Mouse (Mus musculus) adrenal gland, postnatal 10 days (tissue): ENCODE measurements around the gene Ptprq. TPM values are rescaled to one million over a fixed set of nuclear protein-coding genes. Genes with fewer than 3 reads are reported as not detected.

ENCODE experiments used
- DNase-seq: peaks from one replicate; pipeline ENCODE4 v3.0.0; 2021; ENCODE audit warnings: mixed read lengths
- long read RNA-seq, 2 experiments: library from polyadenylated mRNA; stranded (forward); transcript quantifications; one replicate each; pipeline ENCODE4 v2.0.0; 2021
- total RNA-seq, 2 experiments: library from RNA; stranded (reverse); gene quantifications; 2 replicates each; pipeline ENCODE4 v1.2.3; 2021

Gene Ptprq
- under 1 TPM; 0.12 to 0.18 TPM for total RNA-seq
- long read RNA-seq, experiment 1, result 0 reads
- long read RNA-seq, experiment 2, result 0 reads

DNA sequence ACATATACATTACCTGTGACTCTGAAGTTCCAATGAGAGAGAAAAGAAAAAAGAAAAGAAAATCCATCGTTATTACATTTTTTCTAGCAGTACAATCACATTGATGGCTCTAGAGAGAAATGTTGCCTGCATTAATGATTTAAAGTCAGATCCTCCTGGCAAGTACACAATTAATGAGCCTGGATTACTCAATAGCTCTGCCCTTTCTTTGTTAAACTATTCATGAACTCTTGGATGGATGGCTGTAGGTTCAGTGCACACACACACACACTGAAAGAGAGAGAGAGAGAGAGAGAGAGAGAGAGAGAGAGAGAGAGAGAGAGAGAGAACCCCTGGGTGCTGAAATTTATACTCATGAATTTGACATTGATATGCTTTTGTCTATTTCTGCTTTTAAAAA lies at the start of gene Ptprq:
Gene Ptprq, minus strand, starts transcription at position 246 of the 400 bp plus-strand sequence.
- no peak for DNase-seq

DNA sequence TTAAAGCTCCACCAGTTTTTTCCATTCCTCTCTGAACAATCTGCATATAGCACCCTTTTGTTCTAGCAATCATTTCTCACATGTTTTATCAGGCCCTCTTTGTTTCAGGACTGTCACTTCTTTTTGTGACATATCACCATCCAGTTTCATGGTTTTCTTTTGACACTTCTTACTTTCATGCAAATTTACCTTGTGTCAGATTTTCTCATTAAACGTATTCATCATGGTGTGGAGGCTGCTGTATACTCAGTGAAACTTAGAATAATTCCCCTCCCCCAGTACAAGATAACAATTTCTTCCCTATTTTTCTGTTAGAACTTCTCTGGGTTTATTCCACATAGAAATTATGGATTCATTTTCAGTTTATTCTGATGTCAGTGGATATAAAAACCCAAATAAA lies 39.8 kb upstream of the Ptprq start:
- DNase-seq, result no peak

DNA sequence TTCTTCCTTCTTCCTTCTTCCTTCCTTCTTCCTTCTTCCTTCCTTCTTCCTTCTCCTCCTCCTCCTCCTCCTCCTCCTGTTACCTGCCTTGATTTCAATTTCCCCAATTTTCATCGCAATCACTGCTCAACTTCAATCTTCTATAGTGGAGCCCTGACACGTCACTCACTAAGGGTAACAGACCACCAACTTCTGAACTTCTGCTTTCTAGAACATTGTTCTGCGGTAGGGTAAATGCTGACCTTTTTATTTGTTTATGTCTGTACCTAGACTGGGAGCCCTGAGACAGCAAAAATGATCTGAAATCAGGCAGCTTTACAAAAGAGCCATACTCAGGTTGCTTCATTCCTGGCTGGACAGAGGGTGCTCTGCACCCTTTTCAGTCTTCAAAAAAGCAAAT lies 33.6 kb upstream of the Ptprq start:
- no peak for DNase-seq

DNA sequence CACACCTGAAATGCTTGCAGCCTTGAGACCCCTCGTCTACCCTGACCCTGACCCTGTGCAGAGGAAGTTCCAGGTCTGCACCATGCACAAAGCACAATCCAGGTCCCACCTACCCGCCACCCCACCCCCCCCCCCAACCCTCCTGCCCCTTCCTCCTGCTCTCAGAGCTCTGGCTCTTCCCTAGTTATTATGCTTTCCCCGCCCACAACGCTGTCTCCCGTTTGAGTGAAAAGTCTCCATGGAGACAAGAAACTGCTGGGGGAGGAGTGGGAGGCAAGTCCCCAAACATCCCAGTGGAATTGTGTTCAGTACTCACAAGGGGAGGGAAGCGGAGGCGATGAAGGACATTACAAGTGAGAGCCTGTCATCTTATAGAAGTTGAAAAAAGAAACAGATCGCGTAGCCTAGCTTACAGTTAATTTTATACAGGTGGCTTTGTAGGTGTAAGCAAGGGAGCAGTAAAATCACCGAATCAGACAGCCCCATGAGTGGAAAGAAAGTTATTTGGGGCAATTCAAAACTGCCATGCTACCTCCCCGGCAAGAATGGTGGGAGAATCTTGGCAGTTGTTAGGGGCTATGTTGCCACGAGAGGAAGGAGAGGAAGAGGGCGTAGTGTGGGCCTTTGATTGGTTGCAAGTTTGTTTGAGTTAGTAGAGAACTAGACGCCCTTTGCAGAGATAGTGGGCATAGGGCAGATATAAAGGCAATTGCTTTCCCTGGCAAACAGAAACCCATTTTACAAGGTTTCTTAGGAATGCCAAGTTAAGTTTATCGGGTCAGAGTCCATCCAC lies 32.7 kb upstream of the Ptprq start:
- no peak for DNase-seq

DNA sequence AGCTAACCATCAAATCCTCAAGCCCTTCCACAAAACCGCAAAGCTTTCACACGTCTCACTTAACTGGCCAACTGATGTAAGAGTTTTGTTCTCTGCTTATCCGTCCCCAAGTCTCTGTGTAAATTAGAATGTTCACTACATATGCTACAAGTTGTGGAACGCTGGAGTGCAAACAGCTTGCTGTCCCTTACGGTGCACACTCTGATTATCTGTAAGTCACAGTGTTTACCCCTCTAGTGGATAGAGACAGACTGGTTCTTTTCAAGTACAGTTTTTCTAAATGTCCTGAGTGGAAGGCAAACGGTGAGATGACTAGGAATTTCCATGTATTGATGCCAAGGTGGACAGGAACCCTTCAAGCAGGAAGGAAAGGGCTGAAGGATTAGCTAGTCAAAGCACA lies 32.1 kb upstream of the Ptprq start:
- no peak for DNase-seq

DNA sequence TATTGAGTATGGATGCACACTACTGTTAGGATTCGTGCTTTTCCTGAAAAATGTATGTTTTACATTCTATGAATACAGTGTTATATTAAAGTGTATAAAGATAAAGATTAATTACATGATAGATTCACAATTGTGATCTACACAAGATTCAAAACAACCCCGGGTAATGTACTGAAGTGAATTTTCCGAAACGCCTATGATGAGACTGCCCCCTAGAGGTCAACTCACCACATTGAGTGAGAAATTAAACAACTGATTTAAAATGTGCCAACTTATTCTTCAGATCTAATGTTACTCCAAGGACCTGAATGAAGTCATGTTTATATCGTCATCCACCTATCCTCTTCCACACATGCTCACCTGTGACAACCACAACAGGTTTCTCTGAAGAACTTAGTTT lies 27.7 kb upstream of the Ptprq start:
- peak; percentile 30 for DNase-seq

DNA sequence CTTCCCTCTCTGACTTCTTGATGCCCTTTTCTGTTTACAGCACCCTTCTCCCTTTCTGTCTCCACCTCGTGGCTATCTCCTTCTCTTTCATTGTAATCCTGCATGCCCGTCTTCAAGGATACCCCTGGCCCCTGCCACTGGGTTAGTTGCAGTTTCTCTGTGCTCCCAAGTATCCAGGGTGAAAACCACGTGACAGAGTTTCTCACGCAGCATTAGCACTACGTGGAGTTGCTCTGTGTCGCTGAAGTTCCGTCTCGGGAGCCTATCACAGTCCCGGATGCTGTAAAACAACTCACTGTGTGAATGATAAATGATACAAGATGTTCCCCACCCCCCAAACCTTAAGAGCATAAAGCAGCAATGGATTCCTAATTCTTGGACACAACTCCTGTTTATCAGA lies 26.9 kb upstream of the Ptprq start:
- no peak for DNase-seq

DNA sequence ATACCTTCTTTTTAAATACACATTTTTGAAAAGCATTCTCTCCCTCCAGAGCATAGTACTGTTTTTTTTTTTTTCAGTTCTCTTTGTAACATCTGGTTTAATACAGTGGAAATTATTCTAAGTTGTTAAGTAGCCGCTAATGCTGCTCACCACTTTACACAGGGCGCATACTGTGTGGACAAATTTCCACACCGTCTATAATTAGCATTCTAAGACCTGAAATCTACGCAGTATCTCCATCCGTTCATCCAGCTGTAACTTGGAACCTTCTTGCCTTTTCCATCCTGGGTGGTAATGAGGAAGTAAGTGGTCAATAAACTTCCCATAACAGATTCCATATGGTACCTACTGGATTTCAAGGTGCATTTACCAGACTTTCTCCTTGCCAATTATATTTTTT lies 20.0 kb upstream of the Ptprq start:
- no peak for DNase-seq

DNA sequence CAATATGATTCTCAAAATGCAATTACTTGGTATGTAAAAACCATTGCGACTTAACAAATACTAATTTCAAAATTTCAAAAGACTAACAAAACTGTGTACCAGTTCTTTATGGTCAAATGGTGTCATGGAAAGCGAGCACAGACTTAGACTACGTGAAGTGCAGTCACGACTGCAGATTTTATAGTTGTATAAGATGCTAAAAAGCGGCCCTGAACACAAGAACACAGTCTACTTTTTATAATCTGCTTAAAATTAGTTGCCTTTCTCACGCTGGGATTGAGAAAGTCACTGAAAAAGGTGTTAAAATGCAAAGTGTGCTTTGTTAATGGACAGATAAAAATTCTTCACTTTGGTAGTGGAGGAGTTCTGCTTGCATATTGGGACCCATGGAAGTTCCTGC lies 17.9 kb upstream of the Ptprq start:
- no peak for DNase-seq

DNA sequence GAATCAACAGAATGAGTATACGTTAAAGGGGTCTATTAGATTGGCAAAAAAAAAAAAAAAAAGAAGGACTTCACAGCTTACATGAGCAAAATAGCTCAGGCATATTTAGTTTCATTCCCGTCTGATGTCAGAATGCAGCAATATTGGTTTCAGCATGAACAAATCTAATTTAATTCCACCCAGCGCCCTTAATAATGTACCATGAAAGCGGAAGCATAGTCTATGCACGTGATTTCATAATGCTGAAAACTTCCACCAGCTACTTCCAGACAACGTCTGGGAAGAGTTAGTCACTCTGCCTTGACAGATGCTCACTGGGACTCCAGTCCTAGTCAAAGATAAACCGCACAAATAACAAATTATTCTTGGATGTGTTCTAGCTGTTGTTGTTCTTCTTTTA lies 15.6 kb upstream of the Ptprq start:
- no peak for DNase-seq

DNA sequence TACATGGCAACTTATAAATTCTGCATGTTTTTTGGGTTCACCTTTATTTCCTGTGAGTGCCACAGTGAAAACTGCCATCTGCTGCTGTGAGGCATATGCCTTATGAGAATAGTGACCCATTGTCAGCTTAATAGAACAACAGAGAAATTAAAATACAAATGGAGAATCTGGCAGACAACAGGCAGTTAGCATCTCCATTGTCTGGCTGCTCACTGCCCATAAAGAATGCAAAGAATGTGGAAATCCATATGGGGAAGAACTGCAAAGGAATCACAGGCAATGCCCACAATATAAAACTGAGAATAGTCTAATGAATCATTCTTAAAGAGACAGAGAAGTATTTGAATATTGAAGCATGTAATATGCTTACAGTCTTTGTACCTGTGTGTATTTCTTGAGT lies 14.5 kb upstream of the Ptprq start:
- DNase-seq, result no peak

DNA sequence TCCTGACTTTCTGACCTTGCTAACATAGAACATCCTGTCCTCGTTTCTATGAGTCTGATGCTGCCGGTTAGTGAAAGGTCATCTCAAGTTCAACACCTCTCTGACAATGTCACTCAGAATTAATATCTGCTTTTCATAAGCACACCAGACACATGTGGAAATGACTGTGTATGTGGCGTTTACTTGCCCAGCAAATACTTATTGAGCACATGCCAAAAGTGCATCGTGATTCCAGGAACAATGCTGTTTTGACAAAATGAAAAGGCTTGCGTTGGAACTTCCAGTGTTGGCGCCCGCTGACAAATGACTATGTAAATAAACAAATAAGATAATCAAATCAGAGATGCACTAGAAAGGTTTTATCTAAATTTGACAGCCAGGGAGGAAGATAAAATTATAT lies 5.8 kb upstream of the Ptprq start:
- DNase-seq, result no peak

DNA sequence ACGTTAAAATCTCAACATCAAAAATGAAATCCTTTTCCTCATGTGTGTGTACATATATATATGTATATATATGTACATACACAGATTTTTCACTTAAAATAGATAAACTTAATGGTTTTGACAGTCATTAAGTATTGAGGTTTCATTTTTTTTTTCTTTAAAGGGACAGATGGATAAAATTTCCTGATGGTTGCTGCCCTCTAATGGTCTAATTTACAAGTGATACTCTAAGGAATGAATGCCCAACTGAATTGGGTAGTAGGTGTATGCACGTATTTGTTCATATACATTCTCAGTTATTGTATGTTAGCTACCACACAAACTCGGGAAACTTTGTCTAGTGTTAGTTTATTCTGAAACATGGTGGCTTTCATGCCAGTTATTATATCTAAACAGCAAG lies 15.4 kb downstream of the Ptprq start:
- DNase-seq, result no peak

DNA sequence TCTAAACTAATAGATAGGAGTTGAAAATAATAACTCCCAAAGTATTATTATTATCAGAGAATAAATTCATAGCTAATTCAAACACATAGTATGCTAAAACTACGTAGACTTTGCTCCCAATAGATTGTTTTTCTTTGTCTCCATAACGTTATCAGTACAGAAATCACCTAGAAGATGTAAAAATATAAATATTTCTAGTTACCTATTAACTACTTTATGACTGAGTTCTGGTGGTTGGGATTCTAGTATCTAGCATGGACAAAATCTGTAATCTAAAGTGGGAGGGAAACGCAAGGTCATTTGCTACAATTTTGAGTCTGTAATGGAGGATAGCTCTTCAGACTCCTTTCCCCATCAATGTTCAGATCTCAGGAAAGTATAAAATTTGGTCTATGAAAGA lies 18.9 kb downstream of the Ptprq start:
- DNase-seq, result no peak

DNA sequence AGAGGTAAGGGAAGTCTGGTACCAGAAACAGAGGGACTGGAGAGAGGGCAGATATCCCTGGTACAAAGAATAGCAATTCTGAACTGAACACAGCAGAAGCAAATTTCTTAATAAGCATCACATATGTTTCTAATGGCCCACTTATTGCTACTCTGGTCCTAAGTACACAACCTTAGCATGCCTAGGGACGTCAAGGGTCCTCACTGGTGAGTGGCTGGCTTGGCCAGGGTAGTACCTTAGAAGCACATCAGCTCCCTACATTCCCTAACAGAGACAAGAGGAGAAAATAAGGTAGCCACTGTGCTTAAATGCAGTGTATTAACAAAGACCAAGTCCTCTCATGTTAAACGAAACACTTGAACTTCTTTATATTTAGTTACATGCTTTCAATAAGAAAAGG lies 21.1 kb downstream of the Ptprq start:
- no peak for DNase-seq

DNA sequence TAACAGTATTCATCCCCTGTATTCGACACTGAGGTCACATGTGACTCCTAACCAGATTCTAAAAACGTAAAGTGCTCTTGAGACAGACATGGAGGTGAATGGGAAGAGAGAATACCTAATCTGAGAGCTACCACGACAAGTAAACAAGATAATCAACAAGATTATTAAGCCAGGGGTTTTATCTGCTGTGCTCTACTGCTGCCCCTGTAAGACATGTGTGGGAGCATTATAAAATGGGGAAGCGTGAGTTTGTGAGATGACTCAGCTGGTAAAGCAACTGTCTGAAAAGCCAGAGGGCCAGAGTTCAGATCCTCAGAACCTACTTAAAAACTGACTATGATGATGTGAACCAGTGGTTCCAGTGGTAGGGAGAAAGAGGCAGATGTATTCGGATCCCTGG lies 22.7 kb downstream of the Ptprq start:
- no peak for DNase-seq

DNA sequence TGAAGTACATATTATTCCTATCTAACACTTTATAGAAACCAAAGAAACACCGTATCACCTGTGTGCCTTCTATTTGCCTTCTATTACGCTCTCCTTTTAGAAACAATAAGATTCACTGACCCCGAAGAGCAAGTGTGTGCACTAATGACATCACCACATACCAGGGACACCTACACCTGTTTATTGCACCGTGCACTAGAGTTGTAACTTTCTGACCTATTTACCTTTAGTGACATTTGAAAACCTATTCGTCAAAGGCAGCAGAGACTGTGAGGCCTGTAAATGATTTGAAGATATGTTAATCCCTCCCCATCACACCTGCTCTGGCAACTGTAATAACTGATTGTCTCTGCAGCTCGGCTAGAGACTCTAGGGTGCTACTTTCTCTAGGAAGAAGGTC lies 32.5 kb downstream of the Ptprq start:
- no peak for DNase-seq

DNA sequence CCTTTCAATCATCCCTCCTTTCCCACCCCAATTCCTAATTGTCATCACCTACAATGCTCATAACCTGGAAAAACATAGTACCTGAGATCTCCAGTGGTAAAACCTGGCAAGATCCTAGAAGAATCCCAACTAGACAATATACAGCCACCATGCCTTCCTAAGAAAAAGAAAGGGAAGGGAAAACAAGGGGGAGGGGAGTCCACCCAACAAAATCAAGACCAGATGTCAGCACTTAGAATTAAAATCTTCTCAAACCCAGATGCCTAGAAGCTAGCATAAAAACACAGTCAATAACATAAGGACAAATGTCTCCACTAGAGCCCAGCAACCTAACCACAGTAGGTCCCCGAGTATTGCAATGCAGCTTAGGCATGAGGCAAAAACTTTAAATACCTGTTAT lies 43.9 kb downstream of the Ptprq start:
- no peak for DNase-seq

DNA sequence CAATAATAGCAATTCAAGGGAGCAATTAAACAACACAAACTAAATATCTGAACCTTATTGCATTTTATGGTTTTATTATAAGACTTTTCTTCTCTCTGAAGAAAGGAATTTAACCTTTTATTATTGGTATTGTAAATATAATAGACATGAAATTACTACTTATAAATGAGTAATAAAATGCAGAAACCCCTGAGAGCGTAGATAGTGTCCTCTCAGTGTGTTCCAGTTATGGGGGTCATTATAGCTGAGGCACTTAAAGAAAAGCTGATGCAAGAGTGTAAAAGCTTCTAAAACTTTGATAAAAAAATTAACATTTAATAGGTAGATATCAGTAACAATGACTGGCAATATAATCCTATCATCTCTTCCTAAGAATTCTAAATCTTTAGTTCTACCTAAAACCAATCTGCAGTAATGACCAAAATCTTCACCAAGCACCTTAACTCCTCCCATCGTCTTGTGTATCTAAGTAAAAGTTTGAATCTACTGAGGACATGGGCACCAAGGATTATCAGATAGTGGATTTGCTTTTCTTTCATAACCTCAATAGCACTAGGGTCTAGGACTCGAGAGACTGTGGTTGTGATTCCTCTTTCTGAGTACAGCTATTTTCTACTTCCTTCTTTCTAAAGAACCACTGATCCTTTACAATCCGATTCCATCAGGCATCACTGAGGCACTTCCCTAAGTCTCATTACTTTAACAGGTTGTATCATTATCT lies 51.3 kb downstream of the Ptprq start:
- no peak for DNase-seq

DNA sequence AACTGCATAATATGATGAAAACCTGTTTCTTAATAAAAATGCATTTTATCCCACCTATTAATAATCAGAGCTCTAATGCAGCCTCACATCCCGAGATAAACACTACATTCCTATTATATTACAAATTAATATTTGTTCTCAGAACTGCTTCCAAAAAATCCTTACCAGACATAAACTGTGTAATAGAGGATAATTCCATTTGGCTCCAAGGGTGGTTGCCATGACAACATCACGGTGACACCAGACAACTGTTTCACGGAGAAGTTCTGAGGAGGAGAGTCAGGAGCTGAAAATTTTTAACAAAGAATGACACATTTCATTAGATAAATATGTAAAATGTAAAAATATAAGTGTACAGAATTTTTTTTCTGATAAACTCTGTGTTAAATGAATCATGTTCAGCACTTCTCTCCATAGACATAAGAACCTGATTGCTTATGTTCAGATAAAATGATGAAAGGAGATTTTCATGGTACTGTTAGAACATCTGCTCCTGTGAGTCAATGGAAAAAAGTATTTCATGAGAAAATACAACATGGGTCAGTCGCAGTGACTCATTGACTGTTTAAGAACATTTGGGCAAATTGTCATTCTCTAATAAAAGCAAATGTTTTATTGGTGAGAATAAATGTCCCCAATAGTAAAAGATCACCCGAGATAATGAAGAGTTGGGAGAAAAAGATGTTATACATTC lies 57.3 kb downstream of the Ptprq start:
- DNase-seq, result peak; percentile 24

DNA sequence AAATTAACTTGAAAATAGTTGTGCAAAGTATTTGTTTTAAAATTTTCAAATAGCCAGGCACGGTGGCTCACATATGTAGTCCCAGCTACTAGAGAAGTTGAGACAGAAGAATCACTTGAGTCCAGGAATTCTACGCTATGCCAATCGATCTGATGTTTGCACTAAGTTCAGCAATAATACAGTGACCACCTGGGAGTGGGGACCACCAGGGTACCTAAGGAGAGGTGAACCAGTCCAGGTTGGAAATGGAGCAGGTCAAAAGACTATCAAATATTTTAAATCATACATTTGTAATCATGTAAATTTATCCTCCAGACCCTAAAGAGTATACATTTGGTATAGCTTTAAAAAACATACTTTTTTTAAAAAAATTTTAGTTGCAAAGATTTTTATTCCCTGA lies 57.9 kb downstream of the Ptprq start:
- no peak for DNase-seq

DNA sequence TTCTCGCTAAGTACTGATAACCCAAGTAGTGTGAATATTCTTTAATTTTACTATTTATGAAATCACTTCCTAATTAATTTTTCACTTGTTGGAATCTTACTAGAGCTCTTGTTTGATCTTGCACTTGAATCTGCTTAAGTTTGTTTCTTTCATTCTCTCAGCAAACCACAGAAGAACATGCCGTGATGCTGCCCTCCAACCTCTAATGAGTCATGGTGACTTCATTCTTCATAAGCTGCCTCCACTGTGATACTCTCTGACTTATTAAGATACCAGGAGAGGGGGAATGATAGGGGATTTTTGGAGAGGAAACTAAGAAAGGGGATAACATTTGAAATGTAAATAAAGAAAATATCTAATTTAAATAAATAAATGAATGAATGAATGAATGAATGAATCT lies 60.7 kb downstream of the Ptprq start:
- no peak for DNase-seq

DNA sequence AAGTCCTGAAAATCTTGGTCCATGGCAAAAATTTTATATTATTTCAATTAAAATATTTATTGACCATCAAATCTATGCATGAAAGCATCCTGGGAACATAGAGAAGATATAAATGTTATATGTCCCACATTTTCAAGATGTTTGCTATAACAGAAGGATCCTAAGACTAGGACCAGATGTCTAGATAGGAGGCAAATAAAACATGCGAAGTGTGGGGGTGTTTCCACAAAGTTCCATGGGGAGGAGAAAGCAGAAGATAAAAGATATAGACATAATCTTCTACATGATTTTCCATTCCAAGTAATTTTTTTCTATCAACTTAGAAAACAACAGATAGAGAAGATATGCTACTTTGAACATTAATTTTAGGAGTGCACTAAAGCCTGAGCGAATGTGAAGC lies 70.2 kb downstream of the Ptprq start:
- DNase-seq, result no peak
